Mouse (Mus musculus): ENCODE results near the gene Tmem185b. TPM values are rescaled to one million over a fixed set of nuclear protein-coding genes. Genes with fewer than 3 reads are reported as not detected.

Gene Tmem185b
- polyA plus RNA-seq, 1 experiment from 2014 or later, result 27.1 TPM

GRCm38 (mm10) chr1:119543316-119543715, 17.4 kb downstream of the Tmem185b start:
- Histone ChIP-seq H3K4me2 (no peak overlapping the region), H3K36me3 (no peaks in the 10 kb centered on the region), H3K4me3 (no peak overlapping the region), H3K27ac (no peak overlapping the region), H3K9me3 (no peaks in the 10 kb centered on the region), H3K9ac (no peak overlapping the region), H3K27me3 (no peaks in the 10 kb centered on the region), H3K4me1 (no peaks in the 10 kb centered on the region)
- 85% methylated on average over 6 of the region's 6 CpGs for WGBS
- no peak for ATAC-seq (ENCODE audit: insufficient number of reproducible peaks, low FRiP score, low TSS enrichment, low read depth)

GRCm38 (mm10) chr1:119544611-119545155, 18.7 kb downstream of the Tmem185b start:
- H3K9me3 ChIP-seq, result no peaks in the 10 kb centered on the region
- H3K9ac ChIP-seq, result no peak overlapping the region
- ATAC-seq (ENCODE audit: insufficient number of reproducible peaks, low FRiP score, low TSS enrichment, low read depth), result no peak
- H3K4me1 ChIP-seq, result no peaks in the 10 kb centered on the region
- H3K27ac ChIP-seq, result no peak overlapping the region
- H3K4me2 ChIP-seq, result no peak overlapping the region
- H3K4me3 ChIP-seq, result no peak overlapping the region
- no peaks in the 10 kb centered on the region for H3K27me3 ChIP-seq
- no peaks in the 10 kb centered on the region for H3K36me3 ChIP-seq
- WGBS, result 62% methylated on average over 5 of the region's 5 CpGs

GRCm38 (mm10) chr1:119545164-119545563, 19.2 kb downstream of the Tmem185b start:
- no peak overlapping the region for H3K4me2 ChIP-seq
- ATAC-seq (ENCODE audit: insufficient number of reproducible peaks, low FRiP score, low TSS enrichment, low read depth), result no peak
- no peaks in the 10 kb centered on the region for H3K9me3 ChIP-seq
- no peak overlapping the region for H3K27ac ChIP-seq
- no peaks in the 10 kb centered on the region for H3K4me1 ChIP-seq
- H3K36me3 ChIP-seq, result no peaks in the 10 kb centered on the region
- 72% methylated on average over 2 of the region's 2 CpGs for WGBS
- H3K4me3 ChIP-seq, result no peak overlapping the region
- no peak overlapping the region for H3K9ac ChIP-seq
- H3K27me3 ChIP-seq, result no peaks in the 10 kb centered on the region

GRCm38 (mm10) chr1:119545671-119546070, 19.7 kb downstream of the Tmem185b start:
- H3K27ac ChIP-seq, result no peak overlapping the region
- 90% methylated on average over 4 of the region's 4 CpGs for WGBS

GRCm38 (mm10) chr1:119546490-119546889, 20.5 kb downstream of the Tmem185b start:
- WGBS, result 85% methylated on average over 3 of the region's 3 CpGs
- H3K9ac ChIP-seq, result no peak overlapping the region
- H3K4me1 ChIP-seq, result no peaks in the 10 kb centered on the region
- H3K9me3 ChIP-seq, result no peaks in the 10 kb centered on the region
- H3K27ac ChIP-seq, result no peak overlapping the region
- ATAC-seq (ENCODE audit: insufficient number of reproducible peaks, low FRiP score, low TSS enrichment, low read depth), result no peak
- H3K4me3 ChIP-seq, result no peak overlapping the region
- no peaks in the 10 kb centered on the region for H3K27me3 ChIP-seq
- H3K4me2 ChIP-seq, result no peak overlapping the region
- H3K36me3 ChIP-seq, result no peaks in the 10 kb centered on the region

More at GRCm38 (mm10) chr1:119545671-119546070, 19.7 kb downstream of the Tmem185b start:
- H3K36me3 ChIP-seq, result no peaks in the 10 kb centered on the region
- no peaks in the 10 kb centered on the region for H3K9me3 ChIP-seq
- no peak overlapping the region for H3K4me2 ChIP-seq
- no peak for ATAC-seq (ENCODE audit: insufficient number of reproducible peaks, low FRiP score, low TSS enrichment, low read depth)
- H3K27me3 ChIP-seq, result no peaks in the 10 kb centered on the region
- H3K4me1 ChIP-seq, result no peaks in the 10 kb centered on the region
- no peak overlapping the region for H3K4me3 ChIP-seq
- H3K9ac ChIP-seq, result no peak overlapping the region

GRCm38 (mm10) chr1:119548668-119549326, 22.8 kb downstream of the Tmem185b start:
- H3K4me2 ChIP-seq, result no peak overlapping the region
- no peak for ATAC-seq (ENCODE audit: insufficient number of reproducible peaks, low FRiP score, low TSS enrichment, low read depth)
- no peak overlapping the region for H3K9ac ChIP-seq
- H3K27ac ChIP-seq, result no peak overlapping the region
- 68% methylated on average over 7 of the region's 7 CpGs for WGBS
- H3K9me3 ChIP-seq, result no peaks in the 10 kb centered on the region
- no peaks in the 10 kb centered on the region for H3K4me1 ChIP-seq
- H3K4me3 ChIP-seq, result no peak overlapping the region
- no peaks in the 10 kb centered on the region for H3K36me3 ChIP-seq
- no peaks in the 10 kb centered on the region for H3K27me3 ChIP-seq

GRCm38 (mm10) chr1:119549327-119549689, 23.3 kb downstream of the Tmem185b start:
- Histone ChIP-seq H3K36me3 (no peaks in the 10 kb centered on the region), H3K27me3 (no peaks in the 10 kb centered on the region), H3K4me1 (no peaks in the 10 kb centered on the region), H3K4me3 (no peak overlapping the region), H3K27ac (no peak overlapping the region), H3K9ac (no peak overlapping the region), H3K9me3 (no peaks in the 10 kb centered on the region), H3K4me2 (no peak overlapping the region)
- ATAC-seq (ENCODE audit: insufficient number of reproducible peaks, low FRiP score, low TSS enrichment, low read depth), result no peak
- 93% methylated on average over 7 of the region's 7 CpGs for WGBS

GRCm38 (mm10) chr1:119550064-119550463, 24.1 kb downstream of the Tmem185b start:
- H3K4me2 ChIP-seq, result no peak overlapping the region
- H3K27me3 ChIP-seq, result no peaks in the 10 kb centered on the region
- WGBS, result 91% methylated on average over 2 of the region's 2 CpGs
- H3K27ac ChIP-seq, result no peak overlapping the region
- H3K36me3 ChIP-seq, result no peaks in the 10 kb centered on the region
- no peak overlapping the region for H3K4me3 ChIP-seq
- no peak overlapping the region for H3K9ac ChIP-seq
- no peaks in the 10 kb centered on the region for H3K4me1 ChIP-seq
- no peaks in the 10 kb centered on the region for H3K9me3 ChIP-seq
- no peak for ATAC-seq (ENCODE audit: insufficient number of reproducible peaks, low FRiP score, low TSS enrichment, low read depth)

GRCm38 (mm10) chr1:119551651-119552050, 25.7 kb downstream of the Tmem185b start:
- H3K9me3 ChIP-seq, result no peaks in the 10 kb centered on the region
- whole genome bisulfite sequencing, result 91% methylated on average over 1 of the region's 1 CpGs
- H3K4me3 ChIP-seq, result no peak overlapping the region
- no peaks in the 10 kb centered on the region for H3K27me3 ChIP-seq
- H3K27ac ChIP-seq, result no peak overlapping the region
- no peak overlapping the region for H3K4me2 ChIP-seq
- H3K9ac ChIP-seq, result no peak overlapping the region
- H3K4me1 ChIP-seq, result no peaks in the 10 kb centered on the region
- H3K36me3 ChIP-seq, result no peaks in the 10 kb centered on the region
- ATAC-seq (ENCODE audit: insufficient number of reproducible peaks, low FRiP score, low TSS enrichment, low read depth), result no peak

- no peak for ATAC-seq (ENCODE audit: insufficient number of reproducible peaks, low FRiP score, low TSS enrichment, low read depth)
- no peak overlapping the region for H3K4me2 ChIP-seq
- WGBS, result 77% methylated on average over 5 of the region's 5 CpGs
- no peak overlapping the region for H3K4me3 ChIP-seq
- H3K9me3 ChIP-seq, result no peaks in the 10 kb centered on the region
- no peak overlapping the region for H3K9ac ChIP-seq
- H3K27me3 ChIP-seq, result no peaks in the 10 kb centered on the region
- no peak overlapping the region for H3K27ac ChIP-seq
- H3K36me3 ChIP-seq, result no peaks in the 10 kb centered on the region
- no peaks in the 10 kb centered on the region for H3K4me1 ChIP-seq
These were observed 29.7 kb downstream of the Tmem185b start for GRCm38 (mm10) chr1:119555651-119556050.

- Histone ChIP-seq H3K4me3 (no peak overlapping the region), H3K9ac (no peak overlapping the region), H3K36me3 (no peaks in the 10 kb centered on the region), H3K27me3 (no peaks in the 10 kb centered on the region), H3K4me2 (no peak overlapping the region), H3K27ac (no peak overlapping the region), H3K4me1 (no peaks in the 10 kb centered on the region), H3K9me3 (no peaks in the 10 kb centered on the region)
- ATAC-seq (ENCODE audit: insufficient number of reproducible peaks, low FRiP score, low TSS enrichment, low read depth), result no peak
- 93% methylated on average over 4 of the region's 4 CpGs for WGBS
These were observed 31.9 kb downstream of the Tmem185b start for GRCm38 (mm10) chr1:119557641-119558395.

GRCm38 (mm10) chr1:119565531-119565930, 39.6 kb downstream of the Tmem185b start:
- Histone ChIP-seq H3K4me3 (no peak overlapping the region), H3K27ac (no peak overlapping the region), H3K36me3 (no peaks in the 10 kb centered on the region; the same call in 1 of the 2 replicates), H3K4me1 (no peaks in the 10 kb centered on the region), H3K9me3 (no peaks in the 10 kb centered on the region), H3K27me3 (no peaks in the 10 kb centered on the region), H3K9ac (no peak overlapping the region), H3K4me2 (no peak overlapping the region)
- ATAC-seq (ENCODE audit: insufficient number of reproducible peaks, low FRiP score, low TSS enrichment, low read depth), result no peak
- 90% methylated on average over 4 of the region's 4 CpGs for WGBS

All from limb, embryonic 15.5 days (tissue).